In the genomic region with DNA sequence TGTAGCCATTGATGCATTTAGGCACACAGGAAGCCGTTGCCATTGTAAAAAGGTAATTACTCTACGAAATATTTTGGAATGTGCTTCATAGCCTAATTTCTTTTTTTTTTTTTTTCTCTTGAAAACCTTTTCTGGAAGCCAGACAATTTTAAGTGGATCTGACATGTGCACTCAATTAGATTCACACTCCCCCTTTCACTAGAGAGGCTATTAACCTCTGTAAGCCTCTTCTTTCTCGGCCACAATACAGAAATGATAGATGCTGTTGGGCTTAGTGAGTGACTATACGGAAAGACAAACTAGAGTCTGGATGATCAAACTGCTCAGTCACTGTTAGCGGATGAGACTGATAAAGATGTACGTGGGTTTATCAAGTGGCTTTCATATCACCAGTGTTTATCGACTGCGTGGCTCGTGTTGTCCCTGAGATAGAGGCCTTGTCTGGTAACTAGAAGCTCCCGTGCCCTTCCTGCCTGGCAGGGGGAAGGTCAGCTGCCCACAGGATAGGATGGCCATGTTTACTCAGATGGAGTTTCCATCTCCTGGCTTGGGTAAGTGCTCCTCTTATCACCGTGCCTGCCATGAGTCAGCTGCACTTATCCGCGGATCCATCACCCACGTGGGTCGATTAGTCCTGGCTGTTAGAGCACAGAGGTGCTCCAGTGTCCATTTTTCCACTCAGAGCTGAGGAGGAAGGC, we compare ENCODE assay signal across 17 mouse cellular contexts. TPM values are rescaled to one million over a fixed set of nuclear protein-coding genes. Genes with fewer than 3 reads are reported as not detected.
DNase-seq lines count a peak whose midpoint lies in the region; ATAC-seq and TF ChIP-seq lines count a peak whose summit lies in the region.
"Had no signal": no experiment of that assay in that cellular context is flagged by ENCODE, and none has a peak within 500 bp of the region (broad histone marks: within the 10 kb centered on the region; RNA-seq: fewer than 3 reads in every experiment).

No protein-coding gene starts in this region.

- H3K4me3 ChIP-seq in kidney, embryonic 15.5 days (replicated peaks): no peak overlapping the region
- H3K4me3 ChIP-seq in C2C12 (ENCODE audit: insufficient read depth, poor library complexity, severe bottlenecking): no peak overlapping the region
- H3K4me3 ChIP-seq: forebrain, embryonic 15.5 days; hindbrain, embryonic 10.5 days; neural tube, embryonic 12.5 days had no signal

- H3K79me2 ChIP-seq in C2C12 (ENCODE audit: control insufficient read depth, insufficient read depth): peaks cover 83% of the 10 kb centered on the region

- H3ac ChIP-seq in C2C12 (ENCODE audit: control insufficient read depth, insufficient read length, low read depth): no peak overlapping the region

- H3K4me1 ChIP-seq in kidney, embryonic 15.5 days: peaks cover 34% of the 10 kb centered on the region

- no peak overlapping the region for H3K9ac ChIP-seq in kidney, embryonic 15.5 days
- H3K9ac ChIP-seq: forebrain, embryonic 15.5 days; liver, embryonic 14.5 days; neural tube, embryonic 12.5 days had no signal

- no peaks in the 10 kb centered on the region for H3K36me3 ChIP-seq in kidney, embryonic 15.5 days
- no peaks in the 10 kb centered on the region for H3K36me3 ChIP-seq in C2C12 (ENCODE audit: control insufficient read depth, insufficient read depth)
- H3K36me3 ChIP-seq: forebrain, embryonic 15.5 days; hindbrain, embryonic 10.5 days; neural tube, embryonic 12.5 days had no signal

- H3K9me3 ChIP-seq in kidney, embryonic 15.5 days (replicated peaks): no peaks in the 10 kb centered on the region
- H3K9me3 ChIP-seq: forebrain, embryonic 15.5 days; hindbrain, embryonic 10.5 days; neural tube, embryonic 12.5 days had no signal

- TF ChIP-seq CTCF in C2C12 (IDR thresholded peaks at IDR 0.05; ENCODE audit: control insufficient read depth, insufficient read depth, insufficient read length): no peak

- 0 out of 2 replicates have a peak overlapping the region, but pooled peaks have one; percentile 1 for H3K4me2 ChIP-seq in kidney, embryonic 15.5 days
- H3K4me2 ChIP-seq: forebrain, embryonic 15.5 days; neural tube, embryonic 12.5 days had no signal

- no peak overlapping the region for H3K27ac ChIP-seq in kidney, embryonic 15.5 days
- H3K27ac ChIP-seq: forebrain, embryonic 15.5 days; hindbrain, embryonic 10.5 days; liver, embryonic 14.5 days; neural tube, embryonic 12.5 days had no signal

- H3K27me3 ChIP-seq in kidney, embryonic 15.5 days: no peaks in the 10 kb centered on the region
- no peaks in the 10 kb centered on the region for H3K27me3 ChIP-seq in C2C12 (ENCODE audit: control insufficient read depth, insufficient read depth, insufficient read length)
- H3K27me3 ChIP-seq: forebrain, embryonic 15.5 days; neural tube, embryonic 12.5 days had no signal

- 31% methylated on average over 15 of the region's 15 CpGs for WGBS in kidney, embryonic 15.5 days

- H3K79me3 ChIP-seq in C2C12 (ENCODE audit: low read depth): peaks cover 65% of the 10 kb centered on the region

- no peak for ATAC-seq in kidney, embryonic 15.5 days (replicated peaks; ENCODE audit: low FRiP score)
- no peak for ATAC-seq in cerebellum, adult (ENCODE audit: insufficient number of reproducible peaks, low FRiP score, low TSS enrichment)
- ATAC-seq: forebrain, embryonic 15.5 days; inflammation-experienced regulatory T-cells, adult 6 months had no signal

- peak; percentile 14 for DNase-seq in embryo, embryonic 10.5 days (ENCODE audit: low spot score)
- no peak for DNase-seq in embryo, embryonic 9.5 days (ENCODE audit: extremely low spot score)
- no peak for DNase-seq in kidney, adult 9 months
- DNase-seq in adrenal gland, postnatal 36 days: peak; percentile 38 to 54
- DNase-seq in kidney, postnatal 10 days: no peak
- DNase-seq: cerebellum, adult 9-11 months; gastrocnemius, postnatal 25 days; kidney, postnatal 14 days; midbrain, embryonic 14.5 days had no signal

TF ChIP-seq in C2C12, 6 proteins besides CTCF, POLR2A, EP300 and RAD21:
- no peak for TF ChIP-seq FOSL1 (IDR thresholded peaks at IDR 0.05; ENCODE audit: insufficient read depth, low read length, poor library complexity, severe bottlenecking)
- peak; percentile 71 for TF ChIP-seq MYOD1 (IDR thresholded peaks at IDR 0.05; ENCODE audit: control insufficient read depth, insufficient read length, low read depth)
- peak; percentile 11 for TF ChIP-seq MAX (IDR thresholded peaks at IDR 0.05)
- peak; percentile 49 for TF ChIP-seq USF1 (IDR thresholded peaks at IDR 0.05; ENCODE audit: low read depth)
- no peak for TF ChIP-seq MYOG (IDR thresholded peaks at IDR 0.05; ENCODE audit: control insufficient read depth, extremely low read depth, insufficient read length)
- no peak for TF ChIP-seq CEBPB (IDR thresholded peaks at IDR 0.05; ENCODE audit: low read depth)

RNA-seq across cellular contexts. Expression of gene Rps6ka2, which starts 3.6 kb away (rescaled TPM):
- polyA plus RNA-seq in kidney, embryonic 15.5 days (2015; fragmentation: Nextera tagmentation; extraction: Ambion mirVana): 20.9 and 21.5 TPM in 2 replicates
- 28.2 TPM for polyA plus RNA-seq in C2C12 (2012; fragmentation: generic; extraction: Trizol)
- 10 to 100 TPM; 10.3 to 17.6 TPM for total RNA-seq in adrenal gland, postnatal 36 days (2021)

Comparison
In these comparisons a context has a peak if more than half of its experiments do, and no peak if none do; other contexts are left out.
1. DNase-seq: peak in embryo, embryonic 10.5 days (single experiment) and adrenal gland, postnatal 36 days (2 of 2); none in embryo, embryonic 9.5 days (single experiment), kidney, adult 9 months (single experiment) and kidney, postnatal 10 days (single experiment).